Mouse (Mus musculus) right cerebral cortex, adult 2 months (tissue): ENCODE results near the gene Eno2.
A peak's percentile ranks its signal among the peaks of the same experiment; 100 is the strongest.

Experiments used
- DNase-seq, 2 experiments: peaks; one replicate each; pipeline ENCODE4 v3.0.0; 2021 to 2022; ENCODE audit warnings: low spot score in 2 of 2

The Eno2 gene

GRCm38 (mm10) chr6:124740211-124740887 is 29.1 kb downstream of the Eno2 start:
- DNase-seq, result peak; percentile 62 to 76

DNA sequence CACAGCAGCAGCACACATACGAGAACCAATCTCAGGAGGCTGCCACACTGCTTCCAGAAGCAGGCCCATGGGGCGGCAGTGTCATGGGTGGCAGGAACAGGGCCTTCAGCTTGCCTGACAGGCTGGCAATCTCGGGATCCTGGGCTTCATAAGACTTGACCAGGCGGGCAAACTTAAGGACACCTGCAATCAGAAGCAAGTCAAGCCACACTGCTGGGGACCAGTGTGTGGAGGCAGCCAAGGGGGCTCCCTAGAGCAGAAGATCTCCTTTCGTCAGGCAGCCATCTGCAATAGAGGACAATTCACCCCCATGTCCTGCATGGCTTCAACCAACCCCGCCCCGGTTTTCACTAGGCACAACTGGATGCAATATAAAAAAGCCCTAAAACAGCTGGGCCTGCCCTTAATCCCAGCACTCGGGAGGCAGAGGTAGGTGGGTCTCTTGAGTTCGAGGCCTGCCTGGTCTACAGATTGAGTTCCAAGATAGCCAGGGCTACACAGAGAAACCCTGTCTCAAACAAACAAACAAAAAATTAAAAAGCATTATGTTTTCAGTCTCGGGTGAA is 30.2 kb downstream of the Eno2 start:
- DNase-seq, result no peak

- no peak for DNase-seq
These were observed 30.9 kb downstream of the Eno2 start, which contains the start of gene Ptpn6 for GRCm38 (mm10) chr6:124738511-124739023. TSS of gene Ptpn6 (minus strand) at chr6:124738714.

GRCm38 (mm10) chr6:124737040-124737439 is 32.4 kb downstream of the Eno2 start:
- peak in 1 of 2 experiments; percentile 52 for DNase-seq

- no peak for DNase-seq
These were observed 35.1 kb downstream of the Eno2 start for GRCm38 (mm10) chr6:124734417-124734816.

- DNase-seq, result no peak
These were observed 36.8 kb downstream of the Eno2 start for GRCm38 (mm10) chr6:124732476-124733370.

DNA sequence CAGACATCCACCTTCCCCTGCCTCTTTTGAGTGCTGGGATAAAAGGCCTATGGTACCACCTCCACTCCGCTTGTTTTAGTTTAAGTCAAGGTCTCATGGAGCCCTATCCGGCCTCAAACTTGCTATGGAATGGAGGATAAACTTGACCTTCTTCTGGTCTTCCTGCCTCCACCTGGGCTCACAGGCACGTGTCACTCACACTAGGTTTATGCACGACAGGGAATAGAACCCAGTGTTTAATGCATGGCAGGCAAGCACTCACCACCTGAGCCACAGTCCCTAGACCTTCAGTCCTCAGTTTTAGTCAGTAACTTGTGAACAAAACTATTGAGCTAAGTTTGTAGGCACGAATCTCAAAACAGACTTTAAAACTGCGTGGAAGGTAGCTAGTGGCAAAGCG is 38.4 kb downstream of the Eno2 start:
- DNase-seq, result no peak

- DNase-seq, result no peak
These were observed 39.4 kb downstream of the Eno2 start for GRCm38 (mm10) chr6:124729850-124730705.

- no peak for DNase-seq
These were observed 40.9 kb downstream of the Eno2 start for GRCm38 (mm10) chr6:124728621-124729020.

DNA sequence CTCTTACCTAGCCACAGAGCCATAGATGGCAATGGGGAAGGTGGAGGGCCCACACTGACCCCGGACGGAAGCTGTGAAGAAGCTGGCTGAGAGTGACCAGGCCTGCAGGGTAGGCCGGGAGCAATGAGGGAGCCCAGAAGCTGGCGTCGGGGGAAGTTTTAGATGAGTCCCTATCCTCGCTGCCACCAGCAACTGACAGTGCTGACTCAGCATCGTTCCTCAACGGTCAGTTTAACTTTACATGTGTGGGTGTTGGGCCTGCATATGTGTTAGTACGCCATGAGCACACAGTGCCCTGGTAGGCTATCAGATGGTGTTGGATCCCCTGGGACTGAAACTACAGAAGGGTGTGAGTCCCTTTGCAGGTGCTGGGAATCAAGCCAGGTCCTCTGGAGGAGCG is 45.0 kb downstream of the Eno2 start:
- no peak for DNase-seq

- no peak for DNase-seq
These were observed 45.9 kb downstream of the Eno2 start for GRCm38 (mm10) chr6:124723541-124723940.

GRCm38 (mm10) chr6:124722876-124723473 is 46.5 kb downstream of the Eno2 start:
- no peak for DNase-seq

GRCm38 (mm10) chr6:124720904-124721303 is 48.6 kb downstream of the Eno2 start:
- no peak for DNase-seq

- DNase-seq, result no peak
These were observed 50.0 kb downstream of the Eno2 start for GRCm38 (mm10) chr6:124719354-124719978.

GRCm38 (mm10) chr6:124718703-124719102 is 50.8 kb downstream of the Eno2 start:
- DNase-seq, result no peak

DNA sequence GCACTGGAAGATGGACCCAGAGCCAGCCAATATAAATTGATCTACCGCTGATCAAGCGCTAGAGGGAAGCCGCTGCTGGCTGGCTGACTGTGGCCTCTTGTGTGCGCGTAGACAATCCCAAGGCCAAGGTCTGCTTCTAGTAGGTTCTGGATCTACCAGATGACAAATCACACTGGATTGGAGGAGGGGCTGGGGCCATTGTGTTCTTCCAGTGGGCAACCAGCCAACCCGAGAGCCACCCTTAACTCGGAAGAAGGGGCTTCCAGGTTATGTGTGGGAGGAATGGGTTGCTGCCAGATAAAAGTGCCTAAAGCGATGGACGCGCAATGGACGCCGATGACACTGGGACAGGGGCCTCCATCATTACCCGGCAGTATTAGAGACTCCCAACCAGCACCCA is 51.5 kb downstream of the Eno2 start:
- no peak for DNase-seq

- DNase-seq, result no peak
These were observed 52.5 kb downstream of the Eno2 start for GRCm38 (mm10) chr6:124716864-124717490.

GRCm38 (mm10) chr6:124712918-124713317 is 56.6 kb downstream of the Eno2 start:
- no peak for DNase-seq

GRCm38 (mm10) chr6:124711824-124712782 is 57.4 kb downstream of the Eno2 start, which contains the start of the genes Emg1 and Phb2:
TSS of gene Emg1 (minus strand) at chr6:124712178.
TSS of gene Phb2 (plus strand) at chr6:124712336.
- DNase-seq, result peak; percentile 98
